Mouse (Mus musculus) 416B (cell line): ENCODE data around the gene Fgfbp3.
A peak's percentile ranks its signal among the peaks of the same experiment; 100 is the strongest.
"Not testable (repeated sequence)": the region's sequence is repeated elsewhere in the genome, so short reads cannot be mapped to it uniquely, and the experiment has no call there.

Experiments used
- DNase-seq: peaks from one replicate; pipeline ENCODE4 v3.0.0; 2011; ENCODE audit warnings: low read depth

Gene Fgfbp3

DNA sequence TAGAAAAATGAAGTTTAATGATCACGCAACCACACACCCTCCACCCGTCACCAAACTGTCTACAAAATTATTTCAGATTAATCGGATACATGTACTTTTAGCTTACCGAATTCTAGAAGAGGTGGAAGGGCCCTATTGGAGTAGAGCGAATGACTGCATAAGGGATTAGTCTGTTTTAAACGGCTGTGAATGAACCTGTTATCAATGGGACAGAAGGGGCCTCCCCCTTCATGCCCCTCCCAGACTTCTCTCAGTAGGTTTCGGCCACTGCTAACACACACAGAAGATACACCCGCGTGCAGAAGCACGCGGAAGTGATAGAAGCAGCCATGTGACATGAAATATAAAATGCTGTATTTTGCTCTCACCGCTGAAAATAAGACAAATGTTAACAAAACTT is at the start of gene Fgfbp3:
Gene Fgfbp3, minus strand, starts transcription at position 150 of the 400 bp plus-strand sequence.
- DNase-seq: peak; percentile 87

DNA sequence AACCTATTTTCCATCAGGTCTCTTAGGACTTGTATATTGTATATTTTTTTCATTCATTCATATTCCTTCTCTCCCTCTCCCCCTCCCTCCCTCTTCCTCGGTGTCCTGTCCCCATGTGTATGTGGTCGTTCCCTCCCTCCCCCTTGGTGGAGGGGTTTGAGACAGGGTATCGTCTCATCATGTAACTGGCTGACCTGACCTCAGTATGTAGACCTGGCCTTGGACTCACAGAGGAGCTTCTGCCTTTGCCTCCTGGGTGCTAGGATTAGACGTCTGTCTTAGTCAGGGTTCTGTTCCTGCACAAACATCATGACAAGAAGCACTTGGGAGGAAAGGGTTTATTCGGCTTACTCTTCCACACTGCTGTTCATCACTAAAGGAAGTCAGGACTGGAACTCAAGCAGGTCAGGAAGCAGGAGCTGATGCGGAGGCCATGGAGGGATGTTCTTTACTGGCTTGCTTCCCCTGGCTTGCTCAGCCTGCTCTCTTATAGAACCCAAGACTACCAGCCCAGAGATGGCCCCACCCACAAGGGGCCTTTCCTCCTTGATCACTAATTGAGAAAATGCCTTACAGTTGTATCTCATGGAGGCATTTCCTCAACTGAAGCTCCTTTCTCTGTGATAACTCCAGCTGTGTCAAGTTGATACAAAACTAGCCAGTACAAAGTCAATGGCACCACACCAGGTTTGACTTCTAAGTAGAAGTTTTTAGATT is 43.3 kb upstream of the Fgfbp3 start:
- not testable (repeated sequence) for DNase-seq

DNA sequence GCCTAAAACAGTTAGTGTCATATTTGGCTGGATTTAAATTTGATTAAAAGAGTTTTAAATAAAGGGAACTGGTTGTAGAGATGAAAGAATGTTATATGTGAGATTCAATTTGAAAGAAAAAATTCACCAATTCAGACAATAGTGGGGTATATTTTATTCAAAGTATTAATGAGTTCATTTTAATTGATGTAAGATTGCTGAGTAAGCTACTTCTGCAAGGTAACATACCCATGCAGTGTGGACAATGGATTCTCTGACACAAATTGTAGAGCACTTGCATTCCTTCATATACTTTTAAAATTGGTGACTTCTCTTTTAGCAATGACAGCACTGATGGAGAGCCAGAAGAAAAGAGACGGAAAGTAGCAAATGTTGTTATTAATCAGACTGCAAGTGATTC is 41.9 kb upstream of the Fgfbp3 start:
- DNase-seq: no peak

DNA sequence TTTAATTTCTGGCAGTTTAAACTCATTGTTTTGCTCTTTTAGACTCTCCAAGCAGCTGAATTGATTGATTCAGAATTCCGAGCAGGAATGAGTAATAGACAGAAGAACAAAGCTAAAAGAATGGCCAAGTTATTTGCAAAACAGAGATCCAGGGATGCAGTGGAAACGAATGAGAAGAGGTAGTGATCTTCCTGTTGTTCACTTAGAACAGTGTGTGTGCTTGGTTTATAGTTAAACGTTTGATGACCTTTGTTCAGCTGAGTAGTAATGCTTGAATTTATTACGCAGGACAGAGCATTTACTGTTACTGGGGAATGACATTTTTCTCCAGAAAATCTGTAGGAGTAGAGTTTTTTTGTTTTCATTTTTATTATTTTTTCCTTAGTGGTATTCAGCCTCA is 38.9 kb upstream of the Fgfbp3 start:
- DNase-seq: no peak

DNA sequence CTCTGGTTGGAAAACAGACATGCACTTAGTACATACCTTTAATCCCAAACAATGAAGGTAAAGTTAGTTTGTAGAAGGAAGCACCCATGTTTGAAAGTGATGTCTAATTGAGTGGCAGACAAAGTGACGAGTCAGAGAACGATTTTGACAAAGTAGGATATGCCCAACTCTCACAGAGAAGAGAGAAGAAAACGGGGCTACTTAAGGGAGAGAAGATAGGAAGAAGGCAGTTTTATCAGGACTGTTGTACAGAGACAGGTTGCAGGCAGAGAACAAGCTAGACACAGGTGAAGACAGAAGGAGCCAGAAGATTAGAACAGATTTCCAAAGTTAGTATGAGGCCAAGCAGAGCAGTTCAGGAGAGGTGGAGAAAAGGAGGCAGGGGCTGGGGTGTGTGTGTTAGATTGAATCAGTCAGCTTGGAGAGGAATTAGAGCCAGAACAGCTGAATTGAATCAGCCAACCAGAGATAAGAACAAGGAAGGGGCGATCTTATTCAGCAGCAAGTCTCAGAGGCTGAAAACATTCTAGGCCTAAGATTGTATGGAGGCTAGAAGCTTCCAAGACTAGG is 34.3 kb upstream of the Fgfbp3 start:
- no peak for DNase-seq

DNA sequence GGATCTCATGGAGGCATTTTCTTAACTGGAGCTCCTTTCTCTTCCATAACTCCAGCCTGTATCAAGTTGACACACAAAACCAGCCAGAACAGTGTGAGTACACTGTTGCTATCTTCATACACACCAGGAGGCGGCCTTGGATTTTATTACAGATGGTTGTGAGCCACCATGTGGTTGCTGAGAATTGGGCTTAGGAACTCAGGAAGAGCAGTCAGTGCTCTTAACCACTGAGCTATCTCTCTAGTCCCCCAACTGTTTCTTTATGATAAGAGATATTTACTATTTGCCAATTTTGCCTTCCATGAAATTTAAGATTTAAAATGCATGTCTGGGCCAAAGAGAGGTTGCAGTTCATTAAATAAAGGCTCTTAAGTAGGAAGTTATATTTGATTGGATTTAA is 20.6 kb upstream of the Fgfbp3 start:
- peak; percentile 70 for DNase-seq

DNA sequence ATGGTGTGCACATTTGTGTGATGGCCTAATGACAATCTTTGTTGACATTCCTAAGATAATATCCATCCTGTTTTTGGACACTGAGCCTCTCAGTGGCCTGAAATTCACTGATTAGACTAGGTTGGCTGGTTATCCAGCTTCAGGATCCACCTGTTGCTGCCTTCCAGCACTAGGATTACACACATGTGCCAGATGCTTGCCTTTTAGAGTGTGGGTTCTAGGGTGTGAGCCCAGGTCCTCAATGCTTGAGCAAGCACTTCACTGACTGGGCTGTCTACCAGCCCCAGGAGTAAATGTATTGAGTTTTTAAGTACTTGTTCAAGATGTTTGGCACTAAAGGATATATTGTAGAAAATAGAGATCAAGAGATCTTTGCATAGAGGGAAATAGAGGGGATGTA is 18.6 kb upstream of the Fgfbp3 start:
- DNase-seq: no peak

DNA sequence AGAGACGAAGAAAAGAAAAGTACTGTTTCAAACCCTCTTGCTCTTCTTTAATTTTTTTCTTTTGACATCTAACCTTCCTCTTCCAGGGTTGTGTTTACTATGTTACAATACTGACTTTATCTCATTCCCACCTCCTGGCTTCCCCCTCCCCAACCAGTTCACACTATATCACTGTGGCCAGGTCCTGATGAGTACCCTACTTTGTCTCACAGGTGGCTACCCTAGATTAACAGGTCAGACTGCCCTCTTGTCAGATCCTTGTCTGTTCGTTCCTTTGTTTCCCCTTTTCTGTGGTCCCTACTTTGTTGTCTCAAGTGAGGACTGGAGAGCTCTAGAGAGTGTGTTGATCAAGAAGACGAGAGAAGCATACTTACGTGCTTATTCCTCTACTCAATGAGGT is 16.9 kb upstream of the Fgfbp3 start:
- DNase-seq: no peak

DNA sequence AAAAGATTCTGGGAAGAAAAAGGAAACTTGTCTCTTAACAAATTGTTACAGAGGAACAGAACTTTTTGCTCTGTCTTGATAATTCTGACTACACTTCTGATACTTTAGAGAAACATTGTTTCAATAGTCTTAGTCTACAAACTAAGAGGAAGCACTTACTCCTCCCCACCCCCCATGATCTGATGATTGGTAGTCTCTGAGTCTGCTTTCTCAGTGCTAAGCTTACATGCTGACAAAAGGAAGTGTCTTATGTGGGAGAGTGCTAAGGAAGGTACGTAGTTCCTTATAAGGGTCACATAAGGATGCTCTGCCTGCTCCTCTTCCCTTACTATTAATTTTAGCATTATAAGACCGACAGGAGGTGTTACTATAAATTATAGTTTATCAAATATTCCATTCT is 13.2 kb upstream of the Fgfbp3 start:
- DNase-seq: peak; percentile 73

DNA sequence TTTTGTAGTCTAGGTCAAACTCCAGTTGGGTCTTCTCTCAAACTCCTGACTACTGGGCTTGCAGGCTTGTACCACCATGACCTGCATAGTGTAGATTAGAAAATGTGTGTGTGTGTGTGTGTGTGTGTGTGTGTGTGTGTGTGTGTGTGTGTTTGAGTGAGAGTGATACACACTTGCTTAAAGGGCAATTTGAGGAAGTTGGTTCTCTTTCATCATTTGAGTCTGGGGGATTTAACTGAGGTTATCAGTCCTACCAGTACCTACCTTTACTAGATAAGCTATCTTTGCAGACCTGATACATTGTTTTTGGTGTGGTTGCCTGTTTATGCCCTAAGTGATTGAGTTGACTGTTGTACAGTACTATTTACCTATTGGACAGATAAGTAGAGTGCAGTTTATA is 12.7 kb upstream of the Fgfbp3 start:
- peak; percentile 51 for DNase-seq

DNA sequence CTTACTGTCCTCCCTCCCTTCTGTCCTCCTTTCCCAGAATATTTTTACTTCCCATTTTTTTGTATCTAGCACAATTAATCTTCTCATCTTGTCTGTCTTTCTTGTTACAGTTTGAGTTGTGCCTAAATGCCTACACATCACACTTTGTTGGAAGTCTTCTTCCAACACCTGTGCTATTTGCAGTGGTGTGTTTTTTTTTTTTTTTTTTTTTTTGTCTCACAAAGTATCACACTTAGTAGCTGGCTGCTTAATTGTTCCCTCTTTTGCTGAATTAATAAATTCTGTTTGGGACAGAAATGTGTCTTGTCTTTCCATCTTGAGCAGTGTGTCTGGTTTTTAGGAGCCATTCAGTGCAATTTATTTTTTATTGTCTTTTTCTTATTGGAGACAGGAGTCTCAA is 10.4 kb upstream of the Fgfbp3 start:
- DNase-seq: no peak

DNA sequence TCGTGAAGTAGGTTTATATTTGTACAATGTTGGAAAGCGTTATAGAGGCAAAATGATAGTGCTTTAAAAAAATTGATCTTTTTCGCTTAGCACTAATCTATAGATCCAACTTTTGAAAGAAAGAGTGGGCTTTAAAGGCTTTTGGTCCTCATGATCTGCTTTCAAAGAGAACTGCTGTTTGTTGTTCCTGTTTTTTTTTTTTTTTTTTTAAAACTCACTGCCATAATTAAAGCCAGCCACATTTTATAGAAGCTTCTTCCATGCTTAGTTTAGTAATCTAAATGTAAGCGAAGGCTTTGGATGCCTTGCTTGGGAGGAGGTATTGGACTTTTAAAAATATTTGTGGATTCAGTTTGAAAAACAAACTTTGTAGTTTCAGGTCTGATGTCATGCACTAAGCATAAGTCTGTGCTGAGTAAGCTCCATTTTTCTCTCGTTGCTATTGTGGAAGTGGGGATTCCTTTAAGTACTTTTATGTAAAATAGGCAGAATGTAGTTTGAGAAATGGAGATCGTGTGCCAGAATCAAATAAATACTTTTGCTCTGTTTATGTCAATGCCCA is 8.5 kb upstream of the Fgfbp3 start:
- peak; percentile 48 for DNase-seq

DNA sequence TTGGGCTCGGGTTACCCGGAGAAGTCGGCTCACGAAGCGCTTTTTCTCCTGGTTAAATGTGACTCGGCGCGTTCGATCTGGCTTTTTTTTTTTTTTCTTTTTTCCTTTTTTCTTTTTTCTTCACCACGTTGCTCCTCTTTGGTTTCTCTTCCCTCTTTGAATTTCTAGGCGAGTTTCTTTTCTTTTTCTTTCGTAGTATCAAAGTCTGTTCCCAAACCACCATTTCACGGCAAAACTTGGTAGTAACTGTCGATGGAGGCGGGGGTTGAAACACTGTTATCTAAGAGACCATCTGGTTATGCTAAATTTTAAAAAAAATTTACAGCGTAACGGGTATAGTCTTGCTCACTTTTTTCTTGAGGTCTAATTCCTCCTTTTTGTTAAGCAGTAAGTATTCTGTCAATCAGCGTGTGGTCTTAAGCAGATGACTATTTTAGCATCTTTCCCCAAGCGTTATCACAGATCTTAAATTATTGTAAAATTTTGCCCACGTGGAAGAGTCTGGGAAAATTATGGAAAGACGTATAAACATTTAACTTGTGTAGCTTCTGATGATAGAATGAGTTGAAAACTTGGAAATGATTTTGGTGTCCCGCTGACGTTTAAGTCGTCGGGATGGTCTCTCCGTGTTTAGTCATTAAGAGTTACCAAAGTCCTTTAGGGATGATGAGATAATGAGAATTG is 7.3 kb upstream of the Fgfbp3 start:
- DNase-seq: peak; percentile 58

DNA sequence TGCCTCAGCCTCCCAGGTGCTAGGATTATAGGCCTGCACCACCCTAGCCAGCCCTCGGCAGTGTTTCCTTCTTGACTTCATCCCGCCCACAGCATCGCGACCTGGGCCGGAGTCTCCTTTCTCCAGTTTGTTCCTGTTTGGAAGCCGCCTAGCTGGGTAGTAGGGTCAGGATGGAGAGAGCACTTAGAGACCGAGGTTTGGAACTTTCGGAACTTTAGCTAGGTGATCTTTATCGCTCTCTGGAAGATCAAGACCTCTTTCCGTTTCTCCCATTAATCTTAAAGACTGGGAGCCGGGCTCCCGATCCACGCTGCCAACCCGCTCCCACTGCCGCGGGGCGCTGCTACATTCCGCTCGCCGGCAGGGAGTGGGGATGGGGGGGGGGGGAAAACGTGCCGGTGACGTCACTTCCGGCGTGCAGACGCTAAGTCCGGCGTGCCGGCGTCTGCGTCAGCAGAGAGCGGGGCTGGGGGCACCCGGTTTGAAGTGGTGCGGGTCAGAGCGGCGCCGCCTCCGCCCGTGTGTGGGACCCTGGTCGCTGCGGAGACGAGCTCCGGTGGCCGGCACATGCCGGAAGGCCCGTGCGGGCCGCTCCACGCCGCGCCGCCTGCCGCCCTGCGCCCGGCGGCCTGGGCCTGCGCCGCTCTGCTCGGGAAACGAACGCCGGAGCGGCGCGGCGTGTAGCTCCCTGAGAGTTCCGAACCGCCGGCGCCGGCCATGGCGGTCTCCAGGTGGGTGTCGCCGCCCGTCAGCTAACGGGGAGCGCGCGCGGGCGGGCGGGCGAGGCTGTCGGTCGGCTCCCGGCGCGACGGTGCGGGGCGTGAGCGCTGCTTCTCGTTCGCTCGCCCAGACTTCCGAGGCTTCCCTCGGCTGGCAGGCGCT is 6.5 kb upstream of the Fgfbp3 start, which contains the start of gene Btaf1:
Gene Btaf1, plus strand, starts transcription at position 409 of the 882 bp plus-strand sequence.
- peak; percentile 89 for DNase-seq

DNA sequence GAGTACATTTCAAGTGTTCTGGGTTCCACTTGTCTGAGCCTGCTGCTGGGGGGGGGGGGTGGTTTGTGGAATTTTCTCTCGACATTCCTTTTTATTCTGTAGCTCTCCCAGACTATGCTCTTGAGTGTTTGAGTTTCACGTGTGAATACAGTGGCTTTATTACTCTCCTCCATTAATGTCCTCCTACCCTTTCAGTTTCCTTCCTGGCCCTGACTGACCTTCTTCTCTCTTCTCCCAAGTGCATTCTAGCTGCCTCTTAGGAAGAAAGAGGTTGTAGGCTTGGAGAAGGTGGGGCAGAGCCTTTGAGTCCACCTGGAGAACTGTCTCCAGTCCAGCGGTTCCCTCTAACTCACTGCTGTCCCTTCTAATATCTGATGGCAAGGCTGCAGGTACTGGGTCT is 3.5 kb upstream of the Fgfbp3 start:
- DNase-seq: no peak

DNA sequence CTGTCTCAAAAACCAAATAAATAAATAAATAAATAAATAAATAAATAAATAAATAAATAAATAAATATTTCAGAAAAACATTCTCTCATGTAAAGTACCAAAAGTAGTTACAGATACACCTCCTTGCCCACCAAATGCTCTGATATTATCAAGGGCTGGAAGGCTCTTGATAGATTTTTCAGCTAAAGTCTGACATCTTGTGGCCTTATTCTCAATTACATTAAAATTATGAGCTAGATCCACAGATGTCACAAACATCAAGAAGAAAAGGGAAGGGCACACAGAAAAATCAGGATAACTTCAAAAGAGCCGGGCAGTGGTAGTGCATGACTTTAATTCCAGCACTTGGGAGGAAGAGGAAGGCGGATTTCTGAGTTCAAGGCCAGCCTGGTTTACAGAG is 2.6 kb upstream of the Fgfbp3 start:
- peak; percentile 81 for DNase-seq

DNA sequence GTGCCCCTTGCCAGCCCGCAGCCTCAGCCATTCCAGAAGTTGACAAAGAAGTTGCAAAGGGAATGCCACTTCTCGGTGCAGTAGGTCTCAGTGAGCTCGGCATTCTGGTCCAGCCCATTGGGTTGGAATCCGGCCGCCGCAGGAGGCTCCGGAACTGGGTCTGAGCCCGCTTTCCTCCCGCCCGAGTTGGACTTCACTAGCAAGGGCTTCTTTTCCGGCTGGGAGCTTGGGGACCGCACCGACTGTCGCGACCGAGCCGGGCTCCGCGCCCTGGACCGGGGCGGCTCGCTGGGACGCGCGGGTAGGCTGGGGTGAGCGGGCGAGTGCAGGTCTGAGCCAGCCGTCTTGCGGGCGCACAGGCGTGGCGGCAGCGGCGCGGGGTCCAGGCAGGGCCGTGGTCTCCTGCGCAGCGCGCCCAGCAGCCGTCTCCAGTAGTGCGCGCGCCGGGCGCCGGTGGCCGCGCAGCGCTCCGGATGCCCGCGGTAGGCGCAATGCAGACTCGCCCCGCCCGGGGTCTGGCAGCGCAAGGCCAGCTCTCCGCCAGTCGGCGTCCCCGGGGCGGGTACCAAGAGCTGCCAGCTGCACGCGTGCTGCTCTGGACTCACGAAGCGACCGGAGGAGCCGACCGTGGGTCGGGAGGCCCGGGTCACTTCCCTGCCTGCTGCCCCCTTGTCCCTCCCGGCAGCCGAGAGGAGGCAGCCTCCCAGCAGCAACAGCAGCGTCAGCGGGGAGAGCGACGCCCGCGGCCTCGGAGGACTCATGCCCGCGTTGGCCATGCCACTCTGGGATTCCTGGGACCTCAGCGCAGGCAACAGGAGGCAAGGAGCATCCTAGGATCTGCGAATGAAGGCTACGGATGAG is 744 bp downstream of the Fgfbp3 start:
- DNase-seq: peak; percentile 69

DNA sequence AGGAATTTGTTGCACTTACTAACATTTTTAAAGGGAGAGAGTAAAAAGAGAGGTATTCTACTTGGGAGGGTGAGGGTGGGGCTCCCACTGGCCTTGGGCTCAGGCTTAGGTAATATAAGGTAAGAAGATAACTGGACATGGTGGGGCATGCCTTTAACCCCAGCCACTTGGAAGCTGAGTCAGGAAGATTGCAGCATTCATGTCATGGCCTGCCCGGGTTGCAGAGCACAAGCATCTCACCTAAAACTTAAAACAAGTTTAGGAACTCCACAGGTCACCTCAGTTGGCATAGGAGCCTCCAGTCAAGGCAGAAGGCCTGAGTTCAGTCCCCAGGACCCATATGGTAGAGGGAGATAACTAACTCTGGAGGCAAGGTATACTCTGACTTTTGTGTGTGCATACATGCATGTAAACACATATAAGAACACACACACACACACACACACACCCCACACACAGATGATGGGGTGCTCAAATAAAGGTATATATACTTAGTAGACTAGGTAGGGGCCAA is 2.5 kb downstream of the Fgfbp3 start:
- no peak for DNase-seq

DNA sequence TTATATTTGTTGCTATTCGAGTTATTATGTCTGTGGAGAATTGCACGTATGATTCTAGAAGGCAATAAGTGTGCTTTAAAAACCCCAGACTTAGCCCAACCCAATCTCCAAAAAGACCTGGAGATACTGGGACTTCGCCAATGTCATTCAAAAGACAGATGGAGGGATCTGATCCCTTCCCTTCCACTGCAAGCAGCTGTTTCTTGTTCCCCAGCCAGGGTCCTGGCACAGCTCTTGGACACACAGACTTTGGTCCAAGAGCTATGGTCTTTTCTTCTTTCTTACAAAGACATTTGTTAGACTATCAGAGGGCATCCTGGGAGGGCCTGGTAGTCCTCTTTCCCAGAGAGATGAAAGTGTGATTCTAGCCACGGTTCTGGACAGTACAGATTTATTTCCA is 3.2 kb downstream of the Fgfbp3 start:
- DNase-seq: no peak

DNA sequence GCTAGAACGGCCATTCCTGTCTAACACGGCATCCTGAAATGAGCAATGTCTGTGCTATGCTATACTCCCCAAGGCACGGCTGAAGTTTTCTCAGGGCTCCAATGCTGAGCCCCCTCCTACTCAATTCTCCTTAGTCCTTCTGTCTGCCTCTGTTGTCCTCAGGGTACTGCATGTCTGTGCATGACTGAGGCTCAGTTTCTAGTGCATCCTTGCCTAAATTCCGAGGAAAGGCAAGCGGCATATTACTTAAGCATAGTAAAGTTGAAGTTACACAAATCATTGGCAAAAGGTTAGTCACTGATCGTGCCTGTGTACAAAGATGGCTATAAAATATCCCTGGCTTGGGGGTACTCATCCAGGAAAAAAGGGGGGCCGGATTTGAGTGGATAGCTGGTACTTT is 6.4 kb downstream of the Fgfbp3 start:
- DNase-seq: no peak
